Mouse (Mus musculus) heart, embryonic 11.5 days (tissue): ENCODE results near the gene Bzw1. TPM values are rescaled to one million over a fixed set of nuclear protein-coding genes. Genes with fewer than 3 reads are reported as not detected.

ENCODE experiments used
- ATAC-seq: fragments of 200-750 bp; cut with Nextera tagmentation; replicated peaks from 2 replicates; pipeline ENCODE4 v1.8.0; 2017; ENCODE audit warnings: moderate library complexity; ENCODE audit not compliant: insufficient number of reproducible peaks, low FRiP score, low TSS enrichment
- H3K27ac ChIP-seq: fragments of 300-500 bp; sonication (generic); 2 replicates; pipeline ENCODE4 v1.5.1; 2014; ENCODE audit warnings: mild to moderate bottlenecking, low read depth, low read length
- H3K27me3 ChIP-seq: fragments of 300-500 bp; sonication (generic); 2 replicates; pipeline ENCODE4 v1.6.1; 2014; ENCODE audit warnings: mild to moderate bottlenecking, low read length, mixed read lengths; ENCODE audit not compliant: control insufficient read depth, insufficient read depth
- H3K36me3 ChIP-seq: fragments of 300-500 bp; sonication (generic); 2 replicates; pipeline ENCODE4 v1.6.1; 2014; ENCODE audit warnings: mild to moderate bottlenecking, low read length, moderate library complexity, mixed read lengths; ENCODE audit not compliant: control insufficient read depth, insufficient read depth
- H3K4me1 ChIP-seq: fragments of 300-500 bp; sonication (generic); 2 replicates; pipeline ENCODE4 v1.6.1; 2014; ENCODE audit warnings: low read length; ENCODE audit not compliant: control insufficient read depth, insufficient read depth
- H3K4me2 ChIP-seq: fragments of 300-500 bp; sonication (generic); 2 replicates; pipeline ENCODE4 v1.6.1; 2014; ENCODE audit warnings: mild to moderate bottlenecking, moderate library complexity
- H3K4me3 ChIP-seq: fragments of 300-500 bp; sonication (generic); 2 replicates; pipeline ENCODE4 v1.5.1; 2014; ENCODE audit warnings: low read depth, low read length
- H3K9ac ChIP-seq: fragments of 300-500 bp; sonication (generic); 2 replicates; pipeline ENCODE4 v1.6.1; 2014; ENCODE audit warnings: mild to moderate bottlenecking, low read depth, low read length, moderate library complexity
- H3K9me3 ChIP-seq: fragments of 300-500 bp; sonication (generic); replicated peaks from 2 replicates; pipeline ENCODE4 v1.6.1; 2016; ENCODE audit warnings: low read length; ENCODE audit not compliant: control insufficient read depth
- WGBS: fragments of 180-500 bp; shearing (Covaris S2); extraction: QIAGEN DNeasy Blood & Tissue Kit; methylation state at CpG from one replicate; pipeline ENCODE4 v1.1.7; 2014; ENCODE audit not compliant: insufficient replicate concordance; 5-methylcytosine and 5-hydroxymethylcytosine counted together
- polyA plus RNA-seq: library from polyadenylated mRNA; unstranded; fragments of >200 nt; fragmentation: Nextera tagmentation; extraction: Ambion mirVana; gene quantifications from 2 replicates; pipeline ENCODE4 v1.2.1, GENCODE M21; 2014

Bzw1 gene
- polyA plus RNA-seq, 1 experiment from 2014 or later = 274 TPM

- peak overlapping the region; percentile 98 for H3K9ac ChIP-seq
- peaks cover 9% of the 10 kb centered on the region for H3K4me1 ChIP-seq
- H3K4me3 ChIP-seq = peak overlapping the region; percentile 95
- ATAC-seq = no peak
- H3K4me2 ChIP-seq = peak overlapping the region; percentile 78
- peaks cover 8% of the 10 kb centered on the region for H3K36me3 ChIP-seq
- H3K27ac ChIP-seq = peak overlapping the region; percentile 98
- 1% methylated on average over 15 of the region's 16 CpGs for WGBS
- no peaks in the 10 kb centered on the region for H3K9me3 ChIP-seq
- no peaks in the 10 kb centered on the region for H3K27me3 ChIP-seq
Measured at GRCm38 (mm10) chr1:58392268-58392651, 438 bp upstream of the Bzw1 start.

DNA sequence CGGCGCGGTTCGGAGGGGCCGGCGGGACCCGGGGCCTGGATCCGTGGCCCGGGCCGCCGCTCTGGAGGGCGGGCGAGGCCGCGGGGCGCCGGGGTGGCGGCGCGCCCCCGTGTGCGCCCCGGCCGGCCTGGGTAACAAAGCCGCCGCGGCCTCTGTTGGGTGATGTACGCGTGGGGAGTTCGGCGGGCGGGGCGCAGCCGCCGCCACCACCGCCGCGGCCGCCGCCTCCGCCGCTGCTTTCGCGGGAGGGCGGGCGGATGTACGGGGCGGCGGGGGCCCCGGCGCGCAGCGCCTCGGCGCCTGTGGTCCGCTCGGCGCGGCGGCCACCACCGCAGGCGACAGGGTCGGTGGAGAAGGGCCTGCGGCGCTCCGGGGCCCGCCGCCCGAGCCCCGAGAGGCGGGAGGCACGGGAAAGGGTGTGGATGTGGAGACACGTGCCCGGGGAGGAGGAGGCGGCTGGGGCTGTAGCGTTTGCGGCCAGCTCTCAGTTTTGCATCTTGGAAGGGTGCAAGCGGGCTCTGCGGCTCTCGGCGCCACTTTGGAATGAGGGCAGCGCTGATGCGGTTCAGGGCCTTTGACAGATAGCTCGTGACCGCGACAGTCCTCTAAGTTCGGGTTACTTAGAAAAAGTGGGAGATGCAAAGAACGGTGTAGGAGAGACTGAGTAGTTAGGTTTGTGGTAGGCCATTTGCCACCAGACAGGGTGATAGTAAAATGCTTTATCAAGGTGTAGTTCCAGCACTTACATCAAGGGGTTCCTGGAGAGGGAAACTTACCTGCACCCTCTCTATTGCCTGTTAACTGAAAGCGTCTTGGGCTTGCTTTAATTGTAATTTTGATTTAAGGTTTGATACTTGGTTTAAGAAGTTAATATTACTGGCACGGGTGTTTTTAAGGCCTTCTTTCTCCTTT lies 842 bp downstream of the Bzw1 start:
- Histone ChIP-seq H3K4me2 (peak overlapping the region; percentile 78), H3K27me3 (no peaks in the 10 kb centered on the region), H3K9me3 (no peaks in the 10 kb centered on the region), H3K9ac (peak overlapping the region; percentile 98), H3K4me3 (peak overlapping the region; percentile 95), H3K27ac (peak overlapping the region; percentile 98), H3K4me1 (peaks cover 9% of the 10 kb centered on the region), H3K36me3 (peaks cover 16% of the 10 kb centered on the region)
- peak; percentile 62 for ATAC-seq
- 1% methylated on average over 58 of the region's 90 CpGs for WGBS

- WGBS = 89% methylated on average over 3 of the region's 3 CpGs
- peaks cover 22% of the 10 kb centered on the region for H3K36me3 ChIP-seq
Measured at GRCm38 (mm10) chr1:58395341-58395740, 2.6 kb downstream of the Bzw1 start.

DNA sequence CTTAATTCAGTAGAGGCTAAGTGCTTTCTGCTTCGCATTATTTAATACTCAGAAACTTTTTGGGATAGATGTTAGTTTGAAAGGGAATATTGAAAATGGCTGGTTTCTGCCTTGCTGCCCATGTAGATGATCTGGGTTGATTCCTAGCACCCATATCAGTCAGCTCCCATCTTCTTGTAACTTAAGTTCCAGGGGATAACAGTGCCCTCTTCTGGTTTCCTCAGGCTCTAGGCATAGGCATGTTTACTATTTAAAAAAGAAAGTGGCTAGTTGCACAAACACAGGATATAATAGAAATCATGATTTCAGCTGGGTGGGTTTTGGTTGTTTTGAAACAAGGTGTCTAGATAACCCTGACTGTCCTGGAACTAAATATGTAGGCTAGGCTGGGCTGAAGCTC lies 3.5 kb downstream of the Bzw1 start:
- Histone ChIP-seq H3K4me1 (peaks cover 9% of the 10 kb centered on the region), H3K4me2 (no peak overlapping the region), H3K9ac (no peak overlapping the region), H3K36me3 (peaks cover 31% of the 10 kb centered on the region), H3K27ac (no peak overlapping the region), H3K4me3 (no peak overlapping the region), H3K9me3 (no peaks in the 10 kb centered on the region), H3K27me3 (no peaks in the 10 kb centered on the region)
- WGBS = 98% methylated on average over 1 of the region's 1 CpGs
- ATAC-seq = no peak

More at GRCm38 (mm10) chr1:58395341-58395740, 2.6 kb downstream of the Bzw1 start:
- ATAC-seq = no peak
- no peaks in the 10 kb centered on the region for H3K27me3 ChIP-seq
- no peak overlapping the region for H3K9ac ChIP-seq
- H3K27ac ChIP-seq = no peak overlapping the region
- no peaks in the 10 kb centered on the region for H3K9me3 ChIP-seq
- peaks cover 9% of the 10 kb centered on the region for H3K4me1 ChIP-seq
- no peak overlapping the region for H3K4me2 ChIP-seq
- H3K4me3 ChIP-seq = no peak overlapping the region

DNA sequence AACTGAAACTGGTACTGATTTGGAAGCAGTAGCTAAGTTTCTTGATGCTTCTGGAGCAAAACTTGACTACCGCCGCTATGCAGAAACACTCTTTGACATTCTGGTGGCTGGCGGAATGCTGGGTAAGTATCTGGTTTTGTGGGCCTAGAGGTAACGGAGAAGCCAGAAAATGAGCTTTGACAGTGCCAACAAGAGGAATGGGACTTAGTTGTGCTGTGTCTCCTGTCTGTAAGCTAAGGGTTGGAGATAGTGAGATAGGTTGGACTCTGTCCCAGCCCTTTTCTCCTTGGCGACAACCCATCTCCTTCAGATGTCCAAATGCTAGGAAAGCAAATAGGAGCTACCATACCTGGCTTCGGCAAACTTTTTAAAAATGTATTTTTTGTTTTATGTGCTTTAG lies 5.0 kb downstream of the Bzw1 start:
- H3K4me2 ChIP-seq = no peak overlapping the region
- H3K36me3 ChIP-seq = peaks cover 36% of the 10 kb centered on the region
- no peak overlapping the region for H3K27ac ChIP-seq
- ATAC-seq = no peak
- H3K27me3 ChIP-seq = no peaks in the 10 kb centered on the region
- H3K9me3 ChIP-seq = no peaks in the 10 kb centered on the region
- H3K9ac ChIP-seq = no peak overlapping the region
- no peak overlapping the region for H3K4me3 ChIP-seq
- WGBS = 94% methylated on average over 6 of the region's 6 CpGs
- H3K4me1 ChIP-seq = 0 out of 2 replicates have a peak, but pooled peaks cover 3% of the 10 kb centered on the region

GRCm38 (mm10) chr1:58401396-58401795 lies 8.7 kb downstream of the Bzw1 start:
- 89% methylated on average over 6 of the region's 6 CpGs for WGBS
- ATAC-seq = no peak
- H3K4me3 ChIP-seq = no peak overlapping the region

DNA sequence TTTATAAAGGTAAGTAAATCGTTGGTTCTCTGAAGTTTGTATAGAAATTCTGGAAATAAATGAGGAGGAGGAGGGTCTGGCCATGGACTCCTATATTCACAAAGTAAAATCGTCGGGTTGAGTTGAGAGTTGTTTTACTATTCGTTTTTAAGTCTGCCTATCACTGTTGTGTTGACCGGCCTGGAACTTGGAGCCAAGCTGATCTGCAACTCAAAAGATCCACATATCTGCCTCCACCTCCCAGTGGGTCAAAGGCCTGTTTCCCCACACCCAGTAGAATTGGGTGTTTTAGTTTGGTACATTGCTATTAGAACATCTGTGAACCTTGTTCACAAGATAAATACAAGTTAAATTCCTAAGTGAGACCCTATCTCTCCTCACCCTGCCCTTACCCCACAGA lies 11.0 kb downstream of the Bzw1 start:
- H3K36me3 ChIP-seq = peaks cover 33% of the 10 kb centered on the region

More at GRCm38 (mm10) chr1:58401396-58401795, 8.7 kb downstream of the Bzw1 start:
- H3K27ac ChIP-seq = no peak overlapping the region
- H3K4me2 ChIP-seq = no peak overlapping the region
- H3K36me3 ChIP-seq = peaks cover 39% of the 10 kb centered on the region
- H3K4me1 ChIP-seq = no peaks in the 10 kb centered on the region
- H3K9ac ChIP-seq = no peak overlapping the region
- H3K27me3 ChIP-seq = no peaks in the 10 kb centered on the region
- H3K9me3 ChIP-seq = no peaks in the 10 kb centered on the region

DNA sequence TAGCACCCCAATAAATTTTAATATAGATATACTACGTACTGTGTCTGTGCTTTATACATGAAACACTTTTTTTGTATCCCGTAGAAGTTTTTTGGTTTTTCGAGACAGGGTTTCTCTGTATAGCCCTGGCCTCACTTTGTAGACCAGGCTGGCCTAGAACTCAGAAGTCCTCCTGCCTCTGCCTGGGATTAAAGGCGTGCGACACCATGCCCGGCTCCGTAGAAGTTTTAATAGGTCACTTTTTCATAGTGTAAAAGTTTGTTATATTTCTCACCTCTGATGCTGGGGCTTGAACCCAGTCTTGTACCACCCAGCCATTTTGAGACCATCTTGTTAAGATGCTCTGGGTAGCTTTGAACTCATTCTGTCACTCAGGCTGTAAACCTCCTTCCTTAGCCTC lies 14.6 kb downstream of the Bzw1 start:
- 94% methylated on average over 7 of the region's 7 CpGs for WGBS
- Histone ChIP-seq H3K9ac (no peak overlapping the region), H3K36me3 (peaks cover 33% of the 10 kb centered on the region), H3K9me3 (no peaks in the 10 kb centered on the region), H3K4me2 (no peak overlapping the region), H3K27me3 (no peaks in the 10 kb centered on the region), H3K4me3 (no peak overlapping the region), H3K27ac (no peak overlapping the region), H3K4me1 (no peaks in the 10 kb centered on the region)
- ATAC-seq = no peak

More for the DNA sequence above, 11.0 kb downstream of the Bzw1 start:
- no peaks in the 10 kb centered on the region for H3K4me1 ChIP-seq
- ATAC-seq = no peak
- no peaks in the 10 kb centered on the region for H3K9me3 ChIP-seq
- WGBS = 93% methylated on average over 5 of the region's 5 CpGs
- H3K9ac ChIP-seq = no peak overlapping the region
- H3K27ac ChIP-seq = no peak overlapping the region
- H3K4me2 ChIP-seq = no peak overlapping the region
- H3K4me3 ChIP-seq = no peak overlapping the region
- H3K27me3 ChIP-seq = no peaks in the 10 kb centered on the region
